In the genomic region with DNA sequence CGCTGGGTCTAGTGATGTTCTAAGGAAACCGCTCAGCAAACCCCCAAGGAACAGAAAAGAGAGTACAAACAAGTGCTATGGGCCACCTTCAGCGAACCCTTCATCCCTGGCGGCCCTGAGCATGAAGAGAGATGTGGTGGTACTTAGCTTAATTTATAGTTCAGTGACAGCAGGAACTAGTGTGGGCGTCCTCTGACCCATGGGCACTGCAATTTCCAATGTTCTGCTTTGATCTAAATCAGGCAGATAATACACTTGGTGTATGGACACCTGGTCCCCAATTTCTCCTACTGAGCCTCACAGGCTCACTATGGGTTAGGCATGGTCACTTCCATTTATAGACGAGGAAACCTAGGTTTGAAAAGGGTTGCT, we compare ENCODE assay signal across 8 mouse cellular contexts. TPM values are rescaled to one million over a fixed set of nuclear protein-coding genes. Genes with fewer than 3 reads are reported as not detected.
DNase-seq lines count a peak whose midpoint lies in the region; ATAC-seq and TF ChIP-seq lines count a peak whose summit lies in the region.

No protein-coding gene starts in this region.

- no peak for TF ChIP-seq EP300 in liver, postnatal 0 days (IDR thresholded peaks at IDR 0.05; ENCODE audit: low read depth)

- H3K9me3 ChIP-seq in E14TG2a.4 (ENCODE audit: low read length): 0 out of 2 replicates have a peak, but pooled peaks cover 5% of the 10 kb centered on the region
- no peaks in the 10 kb centered on the region for H3K9me3 ChIP-seq in hindbrain, embryonic 10.5 days
- no peaks in the 10 kb centered on the region for H3K9me3 ChIP-seq in liver, postnatal 0 days (ENCODE audit: low read length)

- peak; percentile 24 for DNase-seq in embryo, embryonic 10.5 days (ENCODE audit: low spot score)
- no peak for DNase-seq in embryo, embryonic 9.5 days (ENCODE audit: extremely low spot score)
- DNase-seq in hindbrain, embryonic 10.5 days (ENCODE audit: low spot score): no peak
- DNase-seq in liver, postnatal 0 days: no peak
- no peak for DNase-seq in spleen, adult 18-20 months
- DNase-seq in frontal cortex, postnatal 14 days (ENCODE audit: low spot score in 2 of 2): no peak

- no peak overlapping the region for H3K9ac ChIP-seq in liver, postnatal 0 days (replicated peaks)

- peak overlapping the region; percentile 71 for H3K27ac ChIP-seq in hindbrain, embryonic 10.5 days
- H3K27ac ChIP-seq in liver, postnatal 0 days (ENCODE audit: low read depth): no peak overlapping the region

- H3K4me2 ChIP-seq in liver, postnatal 0 days (ENCODE audit: low read depth, low read length): peak overlapping the region; percentile 68

- peak overlapping the region; percentile 79 for H3K4me3 ChIP-seq in E14TG2a.4 (replicated peaks; ENCODE audit: low read length)
- H3K4me3 ChIP-seq in hindbrain, embryonic 10.5 days: peak overlapping the region; percentile 69
- H3K4me3 ChIP-seq in liver, postnatal 0 days (ENCODE audit: low read depth, low read length): peak overlapping the region; percentile 34

- H3K27me3 ChIP-seq in E14TG2a.4 (ENCODE audit: insufficient read depth, low read length): peaks cover 35% of the 10 kb centered on the region
- H3K27me3 ChIP-seq in hindbrain, embryonic 10.5 days (ENCODE audit: insufficient read depth, poor library complexity, severe bottlenecking): peaks cover 37% of the 10 kb centered on the region
- peaks cover 28% of the 10 kb centered on the region for H3K27me3 ChIP-seq in liver, postnatal 0 days (ENCODE audit: insufficient read depth, low read length)

- ATAC-seq in liver, postnatal 0 days: no peak
- no peak for ATAC-seq in megakaryocyte progenitor cell, adult 5-6 weeks (replicated peaks; ENCODE audit: poor library complexity)

- WGBS in hindbrain, embryonic 10.5 days: 14% methylated on average over 6 of the region's 6 CpGs
- WGBS in liver, postnatal 0 days (ENCODE audit: insufficient replicate concordance): 10% methylated on average over 6 of the region's 6 CpGs

- peaks cover 5% of the 10 kb centered on the region; the same call in 1 of the 2 replicates for H3K4me1 ChIP-seq in E14TG2a.4 (replicated peaks; ENCODE audit: low read depth, low read length)
- H3K4me1 ChIP-seq in hindbrain, embryonic 10.5 days (replicated peaks): peaks cover 9% of the 10 kb centered on the region
- no peaks in the 10 kb centered on the region; the same call in 1 of the 2 replicates for H3K4me1 ChIP-seq in liver, postnatal 0 days (ENCODE audit: insufficient read depth)

- TF ChIP-seq CTCF in E14TG2a.4 (conservative IDR thresholded peaks at IDR 0.05; ENCODE audit: low read length): no peak
- TF ChIP-seq CTCF in liver, postnatal 0 days (IDR thresholded peaks at IDR 0.05; ENCODE audit: low read depth): no peak

- no peaks in the 10 kb centered on the region for H3K36me3 ChIP-seq in E14TG2a.4 (ENCODE audit: insufficient read depth, low read length)
- no peaks in the 10 kb centered on the region for H3K36me3 ChIP-seq in hindbrain, embryonic 10.5 days
- H3K36me3 ChIP-seq in liver, postnatal 0 days (replicated peaks; ENCODE audit: insufficient read depth, low read length): no peaks in the 10 kb centered on the region

RNA-seq across cellular contexts. Expression of a gene that starts 0.3 kb away (rescaled TPM):
- polyA plus RNA-seq in hindbrain, embryonic 10.5 days (2016; fragmentation: Nextera tagmentation; extraction: Ambion mirVana): 0.14 and 0.33 TPM in 2 replicates
- polyA plus RNA-seq in liver, postnatal 0 days (2015; fragmentation: Nextera tagmentation; extraction: Ambion mirVana): 0.05 TPM in 1 of 2 replicates, not detected in the other
- total RNA-seq in megakaryocyte progenitor cell, adult 5-6 weeks (2015): not detected in 2 replicates
- total RNA-seq in megakaryocyte progenitor cell, adult 5-6 weeks (2017): not detected in 2 replicates
